Mouse (Mus musculus) layer of hippocampus, postnatal 14 days (tissue): ENCODE measurements around the gene Tmem165. TPM values are rescaled to one million over a fixed set of nuclear protein-coding genes. Genes with fewer than 3 reads are reported as not detected.

Source experiments
- DNase-seq, 2 experiments: peaks; one replicate each; pipeline ENCODE4 v3.0.0; 2021 to 2022; ENCODE audit warnings: low spot score in 2 of 2, mixed read lengths in 1 of 2
- total RNA-seq, 2 experiments: library from RNA; stranded (reverse); gene quantifications; 2 replicates each; pipeline ENCODE4 v1.2.3; 2021

The Tmem165 gene
- total RNA-seq, 2 experiments from 2014 or later = 39.4 to 40.6 TPM

DNA sequence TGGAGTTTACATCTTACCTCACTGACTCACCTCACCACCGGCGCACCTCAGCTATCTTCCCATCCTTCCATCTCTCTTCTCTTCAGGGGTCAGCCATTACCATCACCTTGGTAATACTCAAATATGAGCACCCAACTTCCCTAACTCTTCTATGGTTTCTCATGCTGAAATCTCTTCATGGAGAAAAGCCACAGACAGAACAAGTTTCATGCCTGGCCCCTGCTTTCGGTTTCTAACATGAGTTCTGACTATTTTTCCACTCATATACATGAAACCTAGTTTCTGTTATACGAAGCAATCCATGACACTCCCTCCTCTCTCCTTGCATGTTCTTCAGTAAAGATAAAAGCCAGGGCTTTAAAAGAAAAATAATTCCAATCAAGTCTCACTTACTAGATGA, 60.2 kb downstream of the Tmem165 start:
- no peak for DNase-seq

GRCm38 (mm10) chr5:76244430-76244829, 60.8 kb downstream of the Tmem165 start:
- DNase-seq = no peak

DNA sequence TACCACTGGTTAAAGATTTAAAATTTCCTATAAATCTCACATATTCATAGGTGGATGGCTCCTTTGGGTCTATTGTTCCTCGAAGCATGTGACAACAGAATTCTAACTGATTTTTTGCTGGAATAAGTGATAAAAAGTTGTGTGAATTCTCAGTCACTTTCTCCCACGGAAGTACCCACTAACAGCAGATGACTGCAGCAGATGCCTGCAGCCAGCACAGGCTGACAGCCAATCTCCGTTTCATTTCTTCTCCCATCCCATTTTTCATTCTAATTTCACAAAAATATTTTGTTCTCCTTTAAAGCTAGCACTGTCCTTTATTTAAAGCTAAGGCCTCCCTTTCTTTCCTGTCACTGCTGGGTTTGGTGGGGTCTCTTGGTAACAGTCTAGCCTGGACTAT, 61.7 kb downstream of the Tmem165 start:
- DNase-seq = peak; percentile 17 to 67

DNA sequence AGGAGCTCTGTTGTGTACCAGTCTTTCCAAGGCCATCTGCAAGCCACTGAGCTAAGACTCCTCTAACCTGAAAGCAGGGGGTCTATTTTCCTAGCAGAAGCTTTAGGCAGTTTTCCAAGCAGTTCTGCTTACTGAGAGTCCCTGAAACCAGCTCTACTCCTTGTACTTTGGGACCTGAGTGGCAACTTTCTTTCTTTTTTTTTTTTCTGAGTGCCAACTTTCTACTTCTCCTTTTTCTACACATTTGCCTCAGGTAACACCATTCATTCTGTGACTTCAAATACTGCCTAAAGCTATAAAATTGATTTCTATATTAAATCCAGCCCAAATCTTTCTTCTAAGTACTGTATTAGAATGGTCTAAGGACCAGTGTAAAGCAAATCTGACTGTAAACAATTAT, 62.9 kb downstream of the Tmem165 start:
- DNase-seq = no peak

DNA sequence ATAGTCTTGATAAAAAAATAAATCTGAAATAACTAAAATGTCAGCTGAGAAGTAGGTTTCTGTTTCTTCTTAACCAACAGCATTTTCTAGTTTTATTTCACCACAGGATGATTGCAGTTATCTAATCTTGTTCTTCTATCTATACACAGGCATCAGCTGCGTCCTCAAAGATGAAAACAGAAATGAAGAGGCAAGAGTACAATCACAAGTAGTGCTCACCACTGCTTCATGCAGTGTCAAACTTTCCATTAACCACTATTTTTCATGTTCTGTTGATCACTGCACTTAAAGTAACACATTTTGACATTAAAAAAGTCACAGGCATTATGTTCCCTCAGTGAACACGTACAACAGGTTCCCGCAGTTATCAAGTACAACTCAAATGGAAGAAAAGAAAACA, 67.3 kb downstream of the Tmem165 start:
- no peak for DNase-seq

Other genes with a start within 250 kb of the Tmem165 start
- gene Kdr, start 205.4 kb upstream of the Tmem165 start, total RNA-seq = 10 to 100 TPM; 18.8 to 19.7 TPM
- 10 to 100 TPM; 20.6 to 23.5 TPM for gene Srd5a3, start 43.6 kb upstream of the Tmem165 start, total RNA-seq
- 10 to 100 TPM; 47.9 to 48.5 TPM for gene Clock, start 120.9 kb downstream of the Tmem165 start, total RNA-seq
- not detected for gene Pdcl2, start 147.3 kb downstream of the Tmem165 start, total RNA-seq
- not detected for gene Nmu, start 179.9 kb downstream of the Tmem165 start, total RNA-seq